Mouse (Mus musculus) left cerebral cortex, adult 11 months (tissue): ENCODE data around the gene Cyb561d1.
A peak's percentile ranks its signal among the peaks of the same experiment; 100 is the strongest.
"Not testable (repeated sequence)": the region's sequence is repeated elsewhere in the genome, so short reads cannot be mapped to it uniquely, and the experiment has no call there.

Experiments used
- DNase-seq: peaks from one replicate; pipeline ENCODE4 v3.0.0; 2022; ENCODE audit warnings: low spot score

Cyb561d1 gene

DNA sequence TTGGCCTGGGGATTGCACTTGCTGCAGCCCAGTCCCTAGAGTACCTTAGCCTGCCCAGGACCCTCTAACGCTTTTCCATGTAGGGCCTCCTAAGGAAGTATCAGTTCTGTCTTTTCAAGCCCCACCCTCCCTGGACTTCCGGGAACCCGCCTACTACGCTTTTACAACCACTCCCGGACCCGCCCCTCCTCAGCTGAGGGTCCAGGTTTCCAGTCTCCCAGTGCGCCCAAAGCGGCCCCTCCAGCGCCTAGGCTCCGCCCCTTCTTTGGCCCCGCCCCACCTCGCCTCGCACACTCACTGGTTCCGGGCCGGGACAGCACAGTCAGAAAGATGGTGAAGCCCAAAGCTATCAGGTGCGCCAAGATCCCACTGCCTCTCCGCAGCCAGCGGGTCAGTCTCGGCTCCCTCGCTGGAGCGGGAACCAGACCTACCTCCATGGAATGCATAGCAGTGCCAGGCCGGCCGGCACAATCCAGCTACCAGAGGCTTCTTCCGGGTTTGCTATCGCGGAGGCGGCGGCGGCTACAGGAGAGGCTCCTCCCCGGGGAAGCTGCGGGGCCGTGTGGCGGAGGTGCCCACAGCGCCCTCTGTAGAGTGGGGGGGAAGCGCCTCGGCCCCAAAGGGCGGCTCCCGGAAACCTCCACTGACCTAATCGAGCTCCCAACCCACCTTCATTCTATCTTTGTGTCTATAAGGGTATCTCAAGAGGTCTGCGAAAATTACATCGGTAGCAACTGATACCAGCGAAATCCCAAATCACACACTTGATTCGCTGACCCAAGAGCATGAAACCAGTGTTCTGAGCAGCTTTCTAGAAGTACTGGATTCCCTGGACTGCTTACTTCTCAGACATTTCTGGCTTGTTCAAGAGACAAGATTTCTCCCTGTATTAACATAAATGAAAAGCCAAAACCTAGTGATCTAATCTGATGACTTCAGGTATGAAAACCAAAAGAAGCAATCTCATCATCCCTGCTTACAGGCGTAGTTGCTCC, at the start of gene Cyb561d1:
Gene Cyb561d1, minus strand, starts transcription at position 884 of the 995 bp plus-strand sequence.
- peak; percentile 85 for DNase-seq

- DNase-seq: no peak
Measured at GRCm38 (mm10) chr3:108246857-108247256, 45.8 kb upstream of the Cyb561d1 start.

GRCm38 (mm10) chr3:108241243-108241839, 40.3 kb upstream of the Cyb561d1 start:
- no peak for DNase-seq

- not testable (repeated sequence) for DNase-seq
Measured at GRCm38 (mm10) chr3:108237474-108238102, 36.6 kb upstream of the Cyb561d1 start.

DNA sequence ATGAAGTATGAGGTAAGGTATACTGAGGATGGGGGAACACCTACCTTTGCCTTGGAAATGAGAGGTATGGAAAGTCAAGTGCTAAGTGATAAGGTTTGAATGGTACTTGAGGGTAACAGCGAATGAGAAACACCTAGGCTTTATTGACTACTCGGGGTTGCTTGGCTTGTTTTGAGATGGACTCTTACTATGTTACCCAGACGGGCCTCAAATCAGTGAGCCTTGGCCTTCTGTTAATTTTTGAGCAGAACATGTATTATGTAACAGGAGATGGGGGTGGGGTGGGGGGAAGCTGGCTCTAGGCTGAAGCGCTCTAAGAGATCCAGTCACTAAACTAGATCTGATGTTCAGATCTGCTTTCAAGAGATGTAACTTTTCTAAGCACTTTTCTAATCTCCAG, 30.6 kb upstream of the Cyb561d1 start:
- DNase-seq: no peak

DNA sequence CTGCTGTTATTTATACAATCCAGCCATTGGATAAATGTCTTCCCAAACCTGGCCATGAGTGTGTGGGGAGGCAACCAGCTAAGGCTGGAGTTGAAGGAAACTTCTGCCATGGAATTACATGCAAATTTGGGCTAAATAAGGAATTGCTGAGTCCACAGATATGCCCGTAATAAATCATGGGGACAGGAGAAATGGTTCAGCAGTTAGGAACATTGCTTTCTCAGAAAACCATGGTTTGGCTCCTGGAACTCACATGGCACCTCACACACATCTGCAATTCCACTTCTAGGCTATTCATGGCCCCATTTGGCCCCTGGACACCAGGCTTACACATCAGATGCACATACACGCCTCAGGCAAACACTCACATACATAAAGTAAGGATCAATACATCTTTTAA, 26.5 kb upstream of the Cyb561d1 start:
- no peak for DNase-seq

- DNase-seq: no peak
Measured at GRCm38 (mm10) chr3:108226558-108227350, 25.7 kb upstream of the Cyb561d1 start, which contains the start of gene Sypl2. TSS of gene Sypl2 (minus strand) at chr3:108226648.

DNA sequence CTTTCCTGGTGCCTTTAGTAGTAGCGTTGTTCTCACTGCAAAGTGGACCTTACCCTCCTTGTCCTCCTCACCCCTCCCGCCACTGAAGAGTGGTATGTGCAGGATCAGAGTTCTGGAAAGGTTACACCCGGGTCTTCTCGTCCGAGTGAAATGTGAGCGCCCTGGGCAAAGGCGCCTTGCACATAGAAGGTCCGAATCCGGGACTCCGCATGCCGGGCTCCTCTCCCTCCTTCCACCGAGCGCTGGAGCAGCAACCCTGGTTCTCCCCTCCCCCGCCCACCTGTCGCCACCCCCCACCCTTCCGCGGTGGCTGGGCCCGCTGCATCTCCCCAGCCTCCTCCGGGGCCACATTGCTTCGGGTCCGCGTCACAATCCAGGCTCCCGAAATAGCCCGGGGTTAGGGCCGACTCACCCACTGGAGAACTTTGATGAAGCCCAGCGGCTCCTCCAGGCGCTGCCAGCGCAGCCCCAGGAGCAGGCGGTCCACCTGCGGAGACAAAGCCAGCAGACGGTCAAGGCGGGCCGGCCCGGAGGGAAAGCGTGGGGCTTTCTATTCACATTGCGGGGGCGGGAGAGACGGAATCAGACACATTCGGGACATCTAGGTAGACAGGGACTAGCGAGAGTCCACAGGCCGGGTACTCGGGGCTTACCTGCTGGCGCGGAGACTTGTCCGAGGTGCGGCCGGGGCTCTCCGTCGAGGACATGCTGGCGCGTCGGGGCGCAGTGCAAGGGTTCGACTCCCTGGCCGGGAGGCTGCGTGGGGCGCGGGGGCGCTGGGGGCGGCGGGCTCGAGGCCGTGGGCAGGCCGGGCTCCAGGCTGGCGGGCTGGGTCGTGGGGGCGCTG, 24.9 kb upstream of the Cyb561d1 start:
- DNase-seq: no peak

- DNase-seq: no peak
Measured at GRCm38 (mm10) chr3:108220661-108221060, 19.6 kb upstream of the Cyb561d1 start.

DNA sequence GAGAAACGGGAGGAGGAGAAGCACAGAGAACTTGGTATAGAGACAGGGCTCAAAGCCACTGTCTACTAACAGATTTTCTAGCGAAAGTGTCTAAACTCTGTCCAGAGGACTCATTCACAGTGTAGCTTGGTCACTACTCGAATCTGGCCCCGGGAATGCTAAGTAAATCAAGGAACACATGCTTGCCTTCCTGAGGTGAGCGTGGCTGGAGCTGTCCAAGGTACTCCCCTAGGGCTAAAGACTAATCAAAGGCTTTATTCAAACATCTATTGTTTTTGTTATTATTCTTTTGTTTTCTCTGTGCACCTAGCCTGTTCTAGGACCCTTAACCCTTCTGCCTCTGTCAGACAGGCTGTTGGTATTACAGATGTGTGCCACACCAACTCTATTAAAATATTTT, 13.7 kb upstream of the Cyb561d1 start:
- DNase-seq: no peak

DNA sequence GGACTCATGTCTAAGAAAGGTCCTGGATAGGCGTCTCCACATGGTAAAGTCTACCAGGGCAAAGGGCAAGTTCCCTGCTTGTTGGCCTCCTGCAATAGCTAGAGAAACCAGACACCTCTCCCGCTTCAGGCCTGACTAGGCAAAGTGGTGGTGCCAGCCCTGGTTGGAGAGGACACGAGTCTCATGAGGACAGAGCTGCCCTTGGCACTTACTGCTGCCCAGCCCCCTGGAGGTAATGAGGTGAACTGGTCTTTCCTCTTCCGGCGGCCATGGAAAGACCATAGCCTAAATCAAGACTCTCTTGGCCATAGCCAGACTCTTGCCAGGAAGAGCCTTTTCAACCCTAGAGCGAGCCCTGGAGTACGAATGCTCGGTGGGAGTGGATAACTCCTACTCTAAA, 11.4 kb upstream of the Cyb561d1 start:
- no peak for DNase-seq

DNA sequence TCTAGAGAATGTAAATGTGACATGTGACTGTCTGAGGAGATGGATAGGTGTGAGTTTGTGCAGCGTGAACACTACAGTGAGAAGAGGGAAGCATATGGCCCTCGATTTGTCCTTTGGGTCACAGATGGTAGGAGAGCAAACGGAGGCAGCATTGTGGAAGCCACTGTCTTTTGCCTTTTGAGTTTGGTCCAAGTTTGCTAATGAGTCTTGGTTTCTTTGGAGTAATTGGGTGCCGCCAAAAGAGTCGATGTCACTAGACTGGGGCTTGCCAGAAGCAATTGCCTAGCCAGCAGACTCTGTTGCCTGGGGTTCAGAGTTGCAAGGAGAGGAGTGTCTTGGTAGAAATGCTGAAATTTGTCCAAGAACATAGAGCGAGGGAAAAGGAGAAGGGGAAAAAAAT, 10.8 kb upstream of the Cyb561d1 start:
- no peak for DNase-seq

DNA sequence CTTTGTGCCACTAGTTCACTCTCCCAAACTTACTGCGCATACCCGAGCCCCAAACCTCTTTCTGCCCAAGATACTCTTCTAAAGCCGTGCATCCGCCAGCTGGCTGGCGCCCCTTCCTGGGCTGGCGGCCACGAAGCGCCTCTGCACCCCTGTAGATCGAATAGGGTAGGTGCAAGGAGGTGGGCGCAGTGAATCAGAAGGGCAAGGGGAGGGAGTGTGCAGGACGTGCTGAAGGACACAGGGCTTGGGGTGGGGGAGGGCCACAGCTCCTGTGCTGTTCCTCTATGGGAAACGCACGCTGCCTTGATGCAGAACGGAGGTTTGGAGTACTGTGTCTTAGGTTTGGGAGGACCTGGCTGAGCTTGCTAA, 9.7 kb upstream of the Cyb561d1 start, which contains the start of gene Atxn7l2:
Gene Atxn7l2, minus strand, starts transcription at position 164 of the 369 bp plus-strand sequence.
- no peak for DNase-seq

DNA sequence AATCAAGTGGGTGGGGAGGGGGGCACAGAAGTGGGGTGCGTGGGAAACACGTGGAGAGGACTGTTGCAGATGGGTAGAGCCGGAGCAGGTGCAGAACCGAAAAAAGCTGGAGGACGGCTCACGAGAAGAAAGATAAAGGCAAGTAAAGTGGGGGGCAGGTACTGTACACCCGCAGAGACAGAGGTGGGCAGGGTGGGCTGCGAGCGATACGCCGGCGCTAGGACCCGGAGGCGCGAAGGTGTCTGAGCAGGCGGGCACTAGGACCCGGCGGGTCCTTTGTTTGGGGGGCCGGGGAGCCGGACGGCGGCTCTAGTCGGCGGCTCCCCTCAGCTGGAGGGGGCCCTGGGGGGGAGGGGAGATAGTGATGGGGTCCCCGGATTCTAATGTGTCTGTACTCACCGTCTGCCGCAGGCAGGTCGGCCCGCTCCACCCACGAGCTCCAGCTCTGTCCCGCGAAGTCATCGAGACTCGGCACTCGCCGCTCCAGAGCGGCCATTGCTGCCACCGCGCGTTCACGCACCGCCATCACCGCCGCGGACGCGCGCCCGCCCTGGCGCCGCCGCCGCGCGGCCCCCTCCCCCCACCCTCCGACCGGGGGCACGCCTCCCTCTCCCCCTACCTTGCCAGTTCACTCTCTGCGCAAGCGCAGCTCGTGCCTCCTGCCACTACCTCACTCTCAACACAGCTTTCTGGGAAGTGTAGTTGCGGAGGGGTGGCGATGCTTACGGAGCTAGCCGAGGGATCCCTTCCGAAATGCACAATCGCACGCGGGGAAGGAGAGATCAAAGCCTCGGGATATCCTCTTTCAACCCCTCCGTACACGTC, 9.1 kb upstream of the Cyb561d1 start:
- peak; percentile 92 for DNase-seq

DNA sequence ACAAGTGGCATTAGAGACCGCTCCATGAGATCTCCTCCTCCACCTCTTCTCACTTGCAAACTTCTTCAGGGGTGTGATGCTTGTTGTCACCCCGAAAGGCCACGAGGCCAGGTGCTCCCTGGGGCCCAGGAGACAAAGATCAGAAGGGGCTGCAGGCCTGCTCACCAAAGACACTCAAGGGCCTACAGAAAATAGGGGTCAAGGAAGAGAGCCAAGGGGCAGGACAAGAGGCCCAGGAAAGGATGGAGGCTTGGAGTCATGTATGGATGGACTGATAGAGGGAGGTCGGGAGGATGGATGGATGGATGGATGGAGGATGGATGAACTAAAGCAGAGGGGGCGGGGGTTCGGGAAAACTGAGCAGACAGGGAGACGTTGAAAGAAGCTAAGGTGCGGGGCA, 8.5 kb upstream of the Cyb561d1 start:
- no peak for DNase-seq

DNA sequence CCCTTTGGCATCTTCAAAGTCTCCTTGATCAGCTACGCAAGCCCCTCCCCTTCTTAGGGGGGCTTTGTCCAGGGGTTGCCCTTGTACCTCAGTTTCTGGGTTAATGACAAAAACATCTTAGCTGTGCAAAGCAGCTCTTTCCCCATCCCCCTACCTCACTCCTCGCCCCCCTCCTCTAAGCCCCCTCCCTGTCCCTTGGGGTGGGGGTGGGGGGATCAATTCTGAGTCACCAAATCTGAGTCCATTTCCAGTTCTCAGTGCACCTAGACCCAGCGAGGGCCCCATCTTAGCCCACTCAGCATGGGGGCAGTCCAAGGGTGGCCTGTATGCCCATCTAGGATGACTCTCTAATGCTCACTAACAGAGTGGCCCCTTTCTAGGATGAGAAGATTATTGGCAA, 8.0 kb upstream of the Cyb561d1 start:
- DNase-seq: no peak

- DNase-seq: no peak
Measured at GRCm38 (mm10) chr3:108206731-108207375, 5.8 kb upstream of the Cyb561d1 start.

- DNase-seq: no peak
Measured at GRCm38 (mm10) chr3:108205601-108206000, 4.6 kb upstream of the Cyb561d1 start.

DNA sequence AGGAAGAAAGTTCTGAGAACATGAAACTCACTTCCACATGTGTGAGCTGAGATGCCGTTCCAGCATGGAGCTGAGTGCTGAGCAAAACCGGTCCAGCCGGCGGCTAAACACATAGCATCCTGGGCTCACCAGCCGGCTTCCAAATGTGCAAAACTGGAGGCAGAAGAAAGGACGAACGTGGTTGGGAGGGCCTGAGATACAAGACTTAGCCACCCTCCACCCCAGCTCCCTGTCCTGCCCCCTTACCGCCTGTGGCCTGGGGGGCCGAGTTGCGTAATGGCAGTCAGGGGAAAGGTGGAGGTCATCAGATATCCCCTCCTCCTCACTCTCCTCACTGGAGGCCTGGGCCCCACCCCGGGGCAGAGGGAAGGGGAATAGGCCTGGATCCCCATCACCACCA, 3.5 kb upstream of the Cyb561d1 start:
- no peak for DNase-seq
